Mouse (Mus musculus) embryo, embryonic 9.5 days (tissue): ENCODE measurements around the gene AY358078.
"Not testable (repeated sequence)": the region's sequence is repeated elsewhere in the genome, so short reads cannot be mapped to it uniquely, and the experiment has no call there.

Experiments used
- DNase-seq: peaks from one replicate; pipeline ENCODE4 v3.0.0-alpha.2; 2017; ENCODE audit errors: extremely low spot score

AY358078 gene

DNA sequence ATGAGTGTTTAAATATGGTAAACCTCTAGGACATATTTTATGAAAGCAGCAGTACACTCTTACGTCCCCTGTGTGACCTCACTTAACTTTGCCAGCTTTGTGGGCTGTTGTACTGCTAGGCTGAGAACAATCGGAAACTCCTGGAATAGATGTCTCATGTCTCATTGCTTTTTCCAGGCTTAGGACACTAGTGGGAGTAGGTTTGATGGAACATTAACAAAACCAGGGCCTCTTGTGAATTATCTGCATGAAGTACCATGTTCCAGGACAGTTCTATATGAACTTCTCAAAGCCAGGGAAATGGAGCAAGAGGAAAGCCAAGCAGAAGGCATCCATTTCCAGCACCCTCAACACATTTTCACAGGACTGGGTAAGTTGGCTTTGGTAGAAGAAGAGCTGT, at the start of gene AY358078:
Gene AY358078, plus strand, starts transcription at position 301 of the 400 bp plus-strand sequence.
- no peak for DNase-seq

DNA sequence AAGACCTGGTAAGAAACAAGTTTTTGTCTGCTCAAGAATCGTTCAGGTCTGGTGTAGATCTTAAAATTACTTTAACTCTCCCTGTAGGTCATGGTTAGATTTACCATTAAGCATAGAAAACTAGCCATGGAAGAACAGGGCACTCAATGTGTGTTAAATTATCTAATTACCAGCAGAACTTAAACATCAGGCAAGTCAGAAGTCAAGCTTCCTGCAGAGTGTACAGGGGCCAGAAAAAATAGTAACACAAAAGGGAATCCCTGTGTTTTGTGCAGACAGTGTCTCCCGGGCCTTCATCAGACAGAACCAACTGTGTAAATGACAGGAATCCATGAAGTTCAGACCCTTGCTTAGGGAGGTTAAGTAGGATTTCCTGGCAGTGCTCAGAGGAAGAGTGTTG, 43.9 kb upstream of the AY358078 start:
- no peak for DNase-seq

DNA sequence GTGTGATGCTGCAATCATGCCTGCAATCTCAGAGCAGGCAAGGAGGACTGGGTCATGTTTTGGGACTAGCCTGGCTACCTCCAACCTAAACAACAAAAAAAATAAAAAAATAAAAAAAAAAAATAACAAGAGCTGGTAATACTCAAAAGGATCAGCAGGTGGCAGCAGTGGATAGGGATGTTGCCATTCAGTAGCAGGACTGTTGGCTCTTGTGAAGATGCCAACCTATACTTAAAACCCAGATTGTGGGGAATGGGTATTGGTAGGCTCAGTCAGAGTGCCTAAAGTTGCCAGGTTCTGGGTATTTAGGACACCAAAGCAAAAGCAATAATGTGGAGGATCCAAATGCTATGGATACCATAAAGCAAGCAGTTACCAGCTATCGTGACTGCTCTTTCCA, 28.5 kb upstream of the AY358078 start:
- peak; percentile 14 for DNase-seq

DNA sequence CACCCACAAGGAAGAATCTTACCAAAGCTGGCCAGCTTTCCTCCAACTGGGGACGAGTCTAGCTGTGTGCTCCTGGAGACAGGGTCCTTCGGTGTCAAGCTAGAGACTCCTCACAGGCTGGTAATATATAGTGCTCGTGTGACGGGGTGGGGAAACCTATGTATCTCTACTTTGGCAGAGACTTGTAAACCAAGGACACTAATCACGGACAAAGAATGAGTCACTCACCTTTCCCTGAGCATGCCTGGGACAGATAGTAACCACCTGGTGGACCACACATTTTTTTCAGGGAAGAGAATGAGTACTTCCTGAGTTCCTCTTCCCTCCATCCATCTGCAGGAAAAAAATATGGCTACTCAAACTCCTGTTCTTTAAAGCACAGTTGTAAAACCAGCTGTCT, 26.4 kb upstream of the AY358078 start, which contains the start of gene Ang4:
Gene Ang4, minus strand, starts transcription at position 101 of the 400 bp plus-strand sequence.
- DNase-seq, result no peak

DNA sequence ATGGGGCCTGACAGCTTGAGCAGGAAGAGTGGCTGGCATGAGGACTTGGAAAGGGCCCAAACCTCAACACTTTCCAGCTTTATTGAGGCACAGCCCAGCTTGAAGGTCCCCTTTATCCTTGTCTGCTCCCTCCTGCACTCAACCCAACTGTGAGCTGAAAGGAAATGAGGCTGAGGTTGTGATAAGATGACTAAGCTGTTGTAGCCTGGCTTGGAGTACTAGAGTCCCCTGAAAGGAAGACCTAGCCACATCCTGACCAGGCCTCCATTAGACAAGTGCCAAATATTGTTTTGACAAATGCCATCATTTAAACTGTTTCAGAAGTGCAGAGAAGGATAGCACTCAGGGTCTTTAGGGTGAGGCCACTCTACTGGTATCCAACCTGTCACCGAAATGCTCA, 22.1 kb upstream of the AY358078 start:
- DNase-seq, result no peak

DNA sequence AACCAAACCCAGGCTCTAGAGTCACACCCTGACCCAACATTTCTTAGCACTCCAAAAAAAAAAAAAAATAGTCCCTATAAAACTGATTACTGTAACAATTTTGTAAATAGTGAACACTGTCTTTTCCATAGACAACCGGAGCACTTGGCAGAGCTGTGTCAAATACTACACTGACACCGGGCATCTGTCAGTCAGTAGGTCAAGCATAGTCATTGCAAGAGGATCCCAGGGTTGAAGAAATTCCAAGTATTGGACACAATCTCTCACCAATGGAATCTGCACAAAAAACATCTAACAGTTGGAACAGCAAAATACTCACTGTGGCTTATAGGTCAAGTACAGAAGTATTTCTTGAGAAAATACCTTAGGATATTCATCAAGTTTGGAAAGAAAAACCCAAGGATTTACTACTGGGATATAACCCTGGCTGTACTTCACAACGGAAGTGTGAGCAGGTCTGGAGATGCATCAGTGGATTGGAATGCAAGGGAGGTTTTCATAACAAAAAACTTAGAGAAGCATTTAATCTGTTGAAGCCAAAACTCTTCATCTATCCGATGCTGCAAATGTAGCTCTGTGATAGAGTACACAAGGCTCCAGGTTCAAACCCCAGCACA, 20.9 kb upstream of the AY358078 start:
- no peak for DNase-seq

DNA sequence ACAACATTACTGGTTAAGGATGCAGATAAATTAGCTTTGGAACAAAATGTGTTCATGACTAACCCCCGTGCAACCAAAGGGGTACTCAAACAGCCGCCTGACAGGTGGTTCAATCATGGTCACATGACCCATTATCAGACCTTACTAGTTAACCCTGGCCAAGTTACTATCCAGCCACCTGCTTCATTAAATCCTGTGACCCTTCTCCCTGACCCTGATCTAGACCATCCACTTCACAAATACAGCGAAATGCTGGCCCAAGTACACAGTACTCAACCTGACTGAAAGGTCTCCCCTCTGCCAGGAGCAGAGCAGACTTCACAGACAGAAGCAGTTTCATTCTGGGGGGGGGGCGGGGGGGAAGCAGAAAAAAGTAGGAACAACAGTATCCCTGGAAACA, 13.5 kb upstream of the AY358078 start:
- no peak for DNase-seq

DNA sequence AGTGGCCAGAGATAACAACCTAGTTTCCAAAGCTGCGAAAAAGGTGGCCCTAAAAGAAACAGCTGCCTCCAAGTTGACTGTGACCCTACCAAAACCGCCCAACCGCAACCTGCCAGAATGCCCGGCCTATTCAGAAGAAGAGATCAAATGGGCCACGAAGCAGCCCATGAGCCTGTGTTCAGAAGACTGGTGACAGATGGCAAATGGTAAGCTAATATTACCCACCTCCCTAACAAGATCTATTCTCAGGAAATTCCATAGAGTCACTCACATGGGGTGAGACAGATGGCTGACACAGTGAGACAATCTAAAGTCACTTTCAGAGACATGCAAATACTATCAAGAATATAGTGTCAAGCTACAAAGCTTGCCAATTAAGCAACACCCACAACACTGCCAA, 12.8 kb upstream of the AY358078 start:
- DNase-seq, result no peak

DNA sequence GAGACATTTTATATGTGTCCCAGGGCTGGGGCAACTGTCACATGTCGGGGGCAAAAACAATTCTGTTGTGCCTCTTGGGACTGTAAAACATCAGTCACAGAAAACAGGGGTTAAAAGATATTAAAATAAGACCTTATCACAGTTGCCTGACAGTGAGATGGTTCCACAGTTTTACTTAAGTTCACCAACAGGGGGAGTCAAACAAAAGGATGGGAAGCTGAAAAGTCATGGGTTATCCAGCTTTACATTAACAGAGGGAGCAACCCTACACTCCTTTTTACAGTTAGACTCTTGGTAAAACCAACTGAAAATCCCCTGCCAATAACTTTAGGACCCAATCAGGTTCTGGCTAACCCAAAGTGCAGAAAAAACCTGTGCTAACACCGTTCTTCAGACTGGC, 10.7 kb upstream of the AY358078 start:
- DNase-seq, result no peak

DNA sequence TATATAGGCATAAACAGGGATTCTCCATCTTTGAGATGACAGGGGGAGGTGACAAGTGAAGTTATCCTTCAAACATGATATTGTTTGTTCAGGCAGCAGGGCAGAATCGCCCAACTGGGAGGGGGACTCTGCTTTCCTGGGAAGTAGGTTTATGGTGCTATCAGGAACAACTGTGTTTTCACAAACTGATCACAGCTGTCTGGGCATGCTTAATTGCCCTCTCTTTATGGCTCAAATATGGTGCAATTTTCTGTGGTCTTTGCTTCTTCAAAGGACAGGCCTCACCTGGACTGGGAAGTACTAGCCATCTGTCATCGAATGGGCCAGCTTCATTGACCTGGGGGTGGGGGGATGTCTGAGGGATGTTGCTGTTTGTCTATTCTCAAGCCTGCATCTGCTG, 5.7 kb upstream of the AY358078 start:
- DNase-seq, result no peak

DNA sequence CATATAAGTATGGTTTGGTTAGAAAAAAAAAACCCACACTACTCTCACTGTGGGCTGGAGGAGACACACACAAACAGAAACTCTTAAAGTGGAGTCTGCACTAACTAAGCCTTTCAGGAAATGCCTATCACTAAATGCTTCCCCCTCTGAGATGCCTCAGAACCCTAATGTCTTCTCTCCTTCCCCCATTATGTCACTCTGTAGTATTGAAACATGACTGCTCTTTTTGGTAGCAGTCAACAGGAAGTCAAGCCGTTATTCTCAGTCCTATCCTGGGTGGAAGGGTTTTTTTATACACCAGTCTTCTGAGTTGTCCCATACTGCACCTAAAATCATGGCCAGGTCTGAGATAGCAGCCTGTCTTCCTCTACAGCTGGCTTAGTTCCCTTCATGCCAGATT, 26.8 kb downstream of the AY358078 start:
- no peak for DNase-seq

DNA sequence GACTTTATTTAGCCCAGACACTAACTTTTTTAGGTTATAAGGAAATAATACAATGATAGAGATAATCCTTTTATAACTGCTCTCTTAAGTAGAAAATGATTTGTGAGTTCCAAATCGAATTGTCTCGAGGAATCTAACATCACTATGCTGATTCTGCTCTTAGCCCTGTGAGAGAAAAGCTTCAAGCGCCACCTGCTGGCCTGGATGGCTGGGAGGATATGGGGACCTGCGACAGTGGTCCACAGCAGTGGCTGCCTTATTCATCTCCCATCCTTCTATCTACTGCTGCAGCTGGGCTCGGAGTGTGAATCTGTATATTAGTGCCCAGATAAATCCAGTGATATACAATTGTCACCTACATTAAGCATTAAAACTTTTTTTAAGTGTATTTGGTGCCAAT, 28.0 kb downstream of the AY358078 start:
- peak; percentile 5 for DNase-seq

DNA sequence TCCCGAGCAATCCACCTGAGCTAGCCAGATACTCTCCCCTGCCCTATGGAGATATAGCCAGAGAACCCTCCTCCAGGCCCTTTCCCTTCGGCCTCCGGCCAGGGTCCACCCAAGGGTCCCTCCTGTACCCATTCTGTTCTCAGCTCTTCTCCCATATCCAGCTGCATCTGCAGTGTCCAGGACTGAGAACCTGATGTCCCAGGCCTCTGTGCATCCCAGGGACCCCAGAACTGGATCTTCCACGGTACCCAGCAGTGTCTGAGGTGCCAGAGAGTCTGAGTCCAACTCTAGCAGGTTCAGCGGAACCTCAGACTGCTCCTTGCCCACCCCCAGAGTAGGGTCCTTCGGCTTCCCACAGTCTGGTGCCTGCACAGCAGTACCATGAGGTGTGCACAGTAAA, 29.3 kb downstream of the AY358078 start:
- no peak for DNase-seq

DNA sequence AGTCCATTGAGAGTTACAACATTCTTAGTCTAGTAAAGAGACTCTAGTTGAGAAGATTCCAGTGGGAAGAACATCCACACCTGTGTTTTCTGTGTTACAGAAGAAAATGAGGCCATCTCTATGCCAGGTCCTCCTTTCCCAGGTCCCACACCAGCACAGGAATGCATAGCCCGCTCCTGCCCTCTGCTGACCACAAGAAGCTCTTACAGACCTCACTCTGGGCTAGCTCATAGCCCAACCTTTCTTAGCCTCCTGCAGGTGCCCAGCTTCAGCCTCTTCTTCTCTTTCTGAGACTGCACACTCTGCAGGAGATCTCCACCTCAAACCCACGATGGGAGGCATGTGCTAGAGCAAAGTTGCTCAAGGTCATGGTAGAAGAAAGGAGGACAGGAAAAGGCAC, 38.6 kb downstream of the AY358078 start:
- DNase-seq, result not testable (repeated sequence)

DNA sequence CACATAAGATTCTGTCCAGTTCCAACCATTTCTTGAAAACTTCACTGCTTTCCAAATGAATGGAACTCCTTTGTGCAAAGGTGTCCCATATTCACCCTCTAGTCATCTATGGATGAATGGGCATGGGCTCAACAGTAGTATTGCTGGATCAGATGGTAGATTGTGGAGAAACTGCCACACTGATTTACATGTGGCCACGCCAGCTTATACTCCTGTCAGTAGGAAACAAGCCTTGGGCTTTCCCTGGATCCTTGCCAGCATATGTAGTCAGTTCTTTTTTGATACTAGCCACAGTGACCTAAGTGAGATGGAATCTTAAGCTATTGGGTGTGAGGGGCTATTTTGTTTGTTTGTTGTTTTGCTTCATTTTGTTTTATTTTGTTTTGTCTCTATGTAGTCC, 42.4 kb downstream of the AY358078 start:
- DNase-seq, result no peak

DNA sequence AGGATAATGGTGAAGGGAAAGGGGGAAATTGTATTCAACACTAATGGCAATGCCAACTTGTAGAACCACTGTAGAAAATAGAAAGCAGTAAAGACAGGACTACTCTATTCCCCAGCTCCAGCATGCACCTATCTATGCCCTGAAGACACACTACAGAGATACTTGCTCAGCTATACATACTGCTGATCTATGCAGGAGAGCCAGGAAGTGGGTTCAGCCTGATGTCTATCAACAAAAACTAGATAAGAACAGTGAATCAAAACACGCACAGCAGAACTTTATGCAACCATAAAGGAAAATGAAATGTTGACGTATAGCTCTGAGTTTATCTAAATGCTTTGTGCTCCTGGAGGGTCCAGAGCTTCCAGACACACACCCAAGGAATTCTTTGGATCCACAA, 42.9 kb downstream of the AY358078 start:
- no peak for DNase-seq

DNA sequence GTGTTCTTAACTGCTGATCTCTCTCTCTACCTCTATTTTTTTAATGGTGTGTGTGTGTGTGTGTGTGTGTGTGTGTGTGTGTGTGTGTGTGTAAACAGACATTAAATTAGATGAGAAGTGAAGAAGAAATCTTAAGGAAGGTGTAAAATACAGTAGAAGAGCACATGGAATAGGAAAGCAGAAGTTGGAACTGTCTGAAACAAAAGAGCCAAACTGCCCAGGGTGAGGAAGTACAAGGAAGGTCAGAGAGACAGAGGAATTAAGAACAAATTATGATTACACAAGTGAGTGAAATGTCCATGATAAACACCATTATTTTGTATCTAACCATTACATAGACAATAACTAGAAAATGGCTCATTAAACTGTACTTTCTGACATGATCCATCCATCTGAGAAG, 44.0 kb downstream of the AY358078 start:
- no peak for DNase-seq

DNA sequence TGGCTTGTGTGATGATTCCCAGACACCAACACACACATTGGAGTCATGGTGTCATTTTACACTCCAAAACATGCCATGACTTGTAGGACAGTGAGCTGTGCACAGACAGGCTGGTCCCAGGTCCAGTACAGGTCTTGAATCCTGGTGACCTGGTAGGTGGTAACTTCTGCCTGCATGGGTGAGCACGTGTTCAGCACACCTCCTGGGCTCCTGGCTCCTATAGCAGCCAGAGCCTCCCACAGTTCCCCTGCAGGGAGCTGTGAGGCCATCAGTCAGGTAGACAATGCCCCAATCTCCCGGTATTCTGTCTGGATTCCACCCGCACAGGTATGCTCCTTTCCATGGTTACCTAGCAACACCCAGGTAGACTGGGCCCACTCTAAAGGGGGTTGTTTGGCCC, 46.7 kb downstream of the AY358078 start:
- no peak for DNase-seq

DNA sequence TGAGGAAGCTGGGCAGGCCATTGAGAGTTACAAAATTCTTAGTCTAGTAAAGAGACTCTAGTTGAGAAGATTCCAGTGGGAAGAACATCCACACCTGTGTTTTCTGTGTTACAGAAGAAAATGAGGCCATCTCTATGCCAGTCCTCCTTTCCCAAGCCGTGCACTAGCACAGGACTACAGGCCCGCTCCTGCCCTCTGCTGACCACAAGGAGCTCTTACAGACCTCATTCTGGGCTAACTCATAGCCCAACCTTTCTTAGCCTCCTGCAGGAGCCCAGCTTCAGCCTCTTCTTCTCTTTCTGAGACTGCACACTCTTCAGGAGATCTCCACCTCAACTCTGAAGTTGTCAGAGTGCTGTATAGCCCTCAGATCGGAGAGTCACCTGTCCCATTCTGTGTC, 51.2 kb downstream of the AY358078 start:
- DNase-seq, result peak; percentile 10

DNA sequence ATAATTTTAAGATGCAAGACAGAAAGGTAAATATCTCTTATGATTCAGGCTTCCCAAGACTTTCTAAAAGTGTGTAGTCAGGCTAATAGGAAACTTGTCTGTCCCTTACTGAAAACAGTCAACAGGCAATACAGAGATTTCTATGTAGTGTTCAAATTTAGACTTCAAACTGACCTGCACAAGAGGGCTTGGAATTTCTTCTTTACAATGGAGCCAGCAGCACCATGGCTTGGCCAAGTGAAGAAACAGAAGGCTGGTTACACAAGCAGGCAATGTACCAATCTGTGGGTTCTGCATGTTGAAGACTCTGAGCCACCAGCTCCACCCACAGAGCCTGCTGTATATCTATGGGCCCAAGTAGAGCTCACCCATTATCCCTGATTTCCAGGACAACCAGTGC, 53.6 kb downstream of the AY358078 start, which contains the start of gene Ear6:
Gene Ear6, plus strand, starts transcription at position 301 of the 400 bp plus-strand sequence.
- no peak for DNase-seq

DNA sequence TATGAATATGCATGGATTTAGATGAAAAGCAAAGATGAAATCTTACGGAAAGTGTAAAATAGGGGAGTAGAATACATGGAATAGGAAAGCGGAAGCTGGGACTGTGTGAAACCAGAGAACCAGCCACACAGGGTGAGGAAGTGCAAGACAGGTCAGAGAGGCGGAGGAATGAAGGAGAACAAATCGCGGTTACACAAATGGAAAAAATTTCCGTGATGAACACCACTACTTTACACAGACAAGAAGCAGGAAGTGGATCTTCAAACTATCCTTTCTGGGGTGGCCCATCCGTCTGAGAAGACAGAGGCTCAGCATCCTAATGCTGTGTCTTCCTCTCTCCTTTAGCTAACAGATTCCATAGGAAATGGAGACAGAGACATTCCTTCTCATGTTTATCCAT, 55.4 kb downstream of the AY358078 start:
- not testable (repeated sequence) for DNase-seq

DNA sequence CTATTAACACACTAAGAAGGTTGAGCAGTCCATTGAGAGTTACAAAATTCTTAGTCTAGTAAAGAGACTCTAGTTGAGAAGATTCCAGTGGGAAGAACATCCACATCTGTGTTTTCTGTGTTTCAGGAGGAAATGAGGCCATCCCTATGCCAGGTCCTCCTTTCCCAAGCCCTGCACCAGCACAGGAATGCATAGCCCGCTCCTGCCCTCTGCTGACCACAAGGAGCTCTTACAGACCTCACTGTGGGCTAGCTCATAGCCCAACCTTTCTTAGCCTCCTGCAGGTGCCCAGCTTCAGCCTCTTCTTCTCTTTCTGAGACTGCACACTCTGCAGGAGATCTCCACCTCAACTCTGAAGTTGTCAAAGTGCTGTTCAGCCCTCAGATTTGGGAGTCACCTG, 63.8 kb downstream of the AY358078 start:
- DNase-seq, result peak; percentile 11

DNA sequence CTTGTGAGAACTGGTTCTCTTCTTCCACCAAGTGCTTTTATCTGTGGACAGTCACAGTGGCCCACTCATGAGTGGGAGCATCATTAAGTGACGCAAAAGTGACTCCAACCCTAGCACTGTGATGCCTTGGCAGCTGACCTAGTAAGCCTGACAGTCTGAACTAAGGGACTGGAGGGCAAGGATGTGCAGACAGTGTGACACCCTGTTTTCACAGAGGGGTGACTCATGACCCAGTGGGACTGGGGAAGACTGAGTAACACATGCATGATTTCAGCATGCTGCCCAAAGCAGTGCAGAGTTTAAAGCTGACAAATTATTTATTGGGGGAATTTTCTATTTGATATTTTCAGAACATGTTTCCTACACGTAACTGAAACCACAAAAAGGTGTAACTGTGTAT, 70.9 kb downstream of the AY358078 start:
- DNase-seq, result no peak

DNA sequence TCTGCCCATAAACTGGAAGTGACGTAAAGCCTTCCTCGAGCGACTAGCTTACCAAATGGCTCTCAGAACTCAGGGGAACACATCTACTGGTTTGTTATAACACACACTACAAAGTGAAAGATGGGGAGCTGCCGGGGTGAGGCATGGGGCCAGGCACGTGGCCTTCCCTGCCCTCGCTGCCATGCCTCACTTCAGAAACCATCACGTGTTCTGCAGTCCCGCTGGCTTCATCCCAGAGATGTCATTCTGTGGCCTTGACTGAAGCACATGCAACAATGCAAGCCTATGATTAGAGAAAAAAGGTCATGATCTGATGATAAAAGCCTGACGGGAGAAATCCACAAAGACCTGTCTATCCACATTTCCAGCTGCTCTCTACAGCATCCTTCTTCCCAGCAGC, 71.9 kb downstream of the AY358078 start:
- no peak for DNase-seq
